8 mouse cellular contexts compared by ENCODE assay signal in genomic region chr4:143161619-143162479, GRCm38 (mm10). TPM values are rescaled to one million over a fixed set of nuclear protein-coding genes. Genes with fewer than 3 reads are reported as not detected.
DNase-seq lines count a peak whose midpoint lies in the region; ATAC-seq lines count a peak whose summit lies in the region.

No protein-coding gene starts in this region.

- no peaks in the 10 kb centered on the region for H3K9me3 ChIP-seq in heart, embryonic 10.5 days
- H3K9me3 ChIP-seq in kidney, embryonic 15.5 days (replicated peaks), result no peaks in the 10 kb centered on the region

- peaks cover 41% of the 10 kb centered on the region for H3K4me1 ChIP-seq in heart, embryonic 10.5 days
- peaks cover 35% of the 10 kb centered on the region for H3K4me1 ChIP-seq in kidney, embryonic 15.5 days

- peak; percentile 99 for DNase-seq in B cell, adult 2 months
- peak; percentile 99 for DNase-seq in brain, adult 2 months (ENCODE audit: low read depth, low spot score)
- DNase-seq in heart, embryonic 10.5 days (ENCODE audit: low spot score), result peak; percentile 100
- peak; percentile 98 for DNase-seq in liver
- DNase-seq in spleen, postnatal 4 days (ENCODE audit: low spot score in 2 of 2), result peak; percentile 95 to 97

- H3K27ac ChIP-seq in heart, embryonic 10.5 days, result peak overlapping the region; percentile 97
- H3K27ac ChIP-seq in kidney, embryonic 15.5 days, result peak overlapping the region; percentile 100

- 0 out of 2 replicates have a peak, but pooled peaks cover 4% of the 10 kb centered on the region for H3K36me3 ChIP-seq in heart, embryonic 10.5 days
- H3K36me3 ChIP-seq in kidney, embryonic 15.5 days, result peaks cover 16% of the 10 kb centered on the region; the same call in 1 of the 2 replicates

- H3K4me2 ChIP-seq in kidney, embryonic 15.5 days, result peak overlapping the region; percentile 64

- H3K4me3 ChIP-seq in heart, embryonic 10.5 days, result peak overlapping the region; percentile 83
- H3K4me3 ChIP-seq in kidney, embryonic 15.5 days (replicated peaks), result peak overlapping the region; percentile 97

- under 1% methylated on average over 96 of the region's 102 CpGs for WGBS in heart, embryonic 10.5 days
- under 1% methylated on average over 99 of the region's 102 CpGs for WGBS in kidney, embryonic 15.5 days

- no peaks in the 10 kb centered on the region for H3K27me3 ChIP-seq in heart, embryonic 10.5 days (ENCODE audit: insufficient read depth, poor library complexity, severe bottlenecking)
- no peaks in the 10 kb centered on the region for H3K27me3 ChIP-seq in kidney, embryonic 15.5 days

- peak; percentile 97 for ATAC-seq in erythroblast, adult 5-6 weeks (replicated peaks; ENCODE audit: low FRiP score, poor library complexity, severe bottlenecking)
- ATAC-seq in kidney, embryonic 15.5 days (replicated peaks; ENCODE audit: low FRiP score), result peak; percentile 100
- ATAC-seq in monocyte, adult 5-6 weeks (replicated peaks; ENCODE audit: insufficient number of reproducible peaks, low FRiP score, low TSS enrichment, poor library complexity, severe bottlenecking), result peak; percentile 99

- H3K9ac ChIP-seq in kidney, embryonic 15.5 days, result peak overlapping the region; percentile 95

RNA-seq across cellular contexts. Expression of gene Prdm2, which starts 50.9 kb away (rescaled TPM):
- 8.6 and 15.0 TPM in 2 replicates for total RNA-seq in erythroblast, adult 5-6 weeks (2015; ENCODE audit: low replicate concordance)
- 8.2 and 8.4 TPM in 2 replicates for total RNA-seq in erythroblast, adult 5-6 weeks (2017; ENCODE audit: low replicate concordance)
- 9.6 and 10.0 TPM in 2 replicates for polyA plus RNA-seq in heart, embryonic 10.5 days (2016; fragmentation: Nextera tagmentation; extraction: Ambion mirVana)
- polyA plus RNA-seq in kidney, embryonic 15.5 days (2015; fragmentation: Nextera tagmentation; extraction: Ambion mirVana), result 11.3 TPM in 2 replicates
- total RNA-seq in monocyte, adult 5-6 weeks (2017), result 26.7 to 41.5 TPM (median 30.2 TPM) in 3 replicates

Comparison
In these comparisons a context has a peak if more than half of its experiments do, and no peak if none do; other contexts are left out.
1. Peak in every context shown above with its lines: DNase-seq, ATAC-seq, H3K4me3 ChIP-seq and H3K27ac ChIP-seq.